Mouse (Mus musculus): ENCODE data around the gene Map3k5. TPM values are rescaled to one million over a fixed set of nuclear protein-coding genes. Genes with fewer than 3 reads are reported as not detected.
A peak's percentile ranks its signal among the peaks of the same experiment; 100 is the strongest.

The Map3k5 gene
- polyA plus RNA-seq (2012; rRNA removed) = 1.6 and 2.2 TPM in 2 replicates

DNA sequence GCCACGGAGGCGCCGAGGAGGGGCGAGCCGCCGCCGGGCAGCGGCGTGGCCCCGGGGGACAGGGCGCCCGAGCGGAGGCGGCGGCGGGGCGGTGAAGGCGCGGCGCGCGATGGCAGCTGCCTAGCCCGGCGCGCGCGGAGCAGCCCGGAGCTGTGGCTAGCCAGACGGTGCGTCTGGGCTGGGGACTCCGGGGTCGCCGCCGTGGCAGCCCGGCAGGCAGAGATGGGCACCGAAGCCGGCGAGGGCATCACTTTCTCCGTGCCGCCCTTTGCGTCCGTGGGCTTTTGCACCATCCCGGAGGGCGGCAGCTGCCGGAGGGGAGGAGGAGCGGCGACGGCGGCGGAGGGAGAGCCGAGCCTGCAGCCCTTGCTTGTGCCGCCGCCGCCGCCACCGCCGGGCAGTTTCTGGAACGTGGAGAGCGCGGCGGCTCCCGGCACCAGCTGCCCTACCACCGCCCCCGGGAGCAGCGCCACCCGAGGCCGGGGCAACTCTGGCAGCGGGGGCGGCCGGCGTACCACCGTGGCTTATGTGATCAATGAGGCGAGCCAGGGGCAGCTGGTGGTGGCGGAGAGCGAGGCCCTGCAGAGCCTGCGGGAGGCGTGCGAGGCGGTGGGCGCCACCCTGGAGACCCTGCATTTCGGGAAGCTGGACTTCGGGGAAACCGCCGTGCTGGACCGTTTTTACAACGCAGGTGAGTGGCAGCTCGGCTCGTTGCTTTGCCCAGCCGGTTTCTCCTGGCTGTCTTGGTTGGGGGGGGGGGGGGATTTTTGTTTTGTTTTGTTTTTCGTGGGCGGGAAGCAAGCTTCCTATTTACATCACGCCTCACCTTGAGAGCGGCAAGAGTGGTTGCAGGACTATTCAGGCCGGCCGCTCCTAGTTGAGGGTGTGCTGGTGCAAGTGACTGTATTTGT is at the start of gene Map3k5:
Gene Map3k5, plus strand, starts transcription at position 89 of the 911 bp plus-strand sequence.
- under 1% methylated on average over 95 of the region's 95 CpGs for WGBS
- Histone ChIP-seq H3K4me1 (ENCODE audit: control insufficient read depth, insufficient read depth, insufficient read length, low read length) (peaks cover 14% of the 10 kb centered on the region; the same call in 1 of the 2 replicates), H3K4me3 (ENCODE audit: low read depth, low read length) (peak within 1 kb of the TSS; percentile 98), H3K36me3 (ENCODE audit: control insufficient read depth, insufficient read depth, low read length) (no peaks in the 10 kb centered on the region), H3K27me3 (ENCODE audit: control insufficient read depth, insufficient read depth, low read length) (no peaks in the 10 kb centered on the region), H3K27ac (ENCODE audit: insufficient read depth, low read depth, low read length) (peak within 1 kb of the TSS; percentile 95)
- TF ChIP-seq POLR2A (IDR thresholded peaks at IDR 0.05; ENCODE audit: low read depth, low read length) (no peak), CTCF (IDR thresholded peaks at IDR 0.05; ENCODE audit: extremely low read depth, insufficient read length, insufficient replicate concordance, low read depth, low read length) (no peak)

DNA sequence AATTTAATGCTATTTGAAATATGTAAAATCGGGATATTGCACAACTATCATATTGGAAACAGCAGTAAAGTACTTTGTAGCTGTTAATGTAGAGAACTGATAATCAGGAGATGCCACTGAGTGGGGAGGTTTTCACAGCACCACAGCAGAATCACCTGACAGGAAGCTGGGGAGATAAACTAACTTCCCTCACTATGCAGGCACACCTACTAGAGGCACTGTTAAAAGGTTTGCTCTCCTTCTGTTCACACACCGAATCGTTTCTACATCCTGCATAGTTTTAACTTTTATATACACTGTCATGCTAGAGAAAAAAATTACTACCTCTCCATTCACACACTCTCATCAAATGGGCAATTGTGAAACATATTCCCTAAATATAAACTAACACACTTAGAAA is 48.0 kb upstream of the Map3k5 start:
- WGBS = 80% methylated on average over 3 of the region's 3 CpGs
- Histone ChIP-seq H3K36me3 (ENCODE audit: control insufficient read depth, insufficient read depth, low read length) (peaks cover 24% of the 10 kb centered on the region), H3K4me3 (ENCODE audit: low read depth, low read length) (no peak overlapping the region), H3K4me1 (ENCODE audit: control insufficient read depth, insufficient read depth, insufficient read length, low read length) (0 out of 2 replicates have a peak, but pooled peaks cover 2% of the 10 kb centered on the region), H3K27ac (ENCODE audit: insufficient read depth, low read depth, low read length) (no peak overlapping the region), H3K27me3 (ENCODE audit: control insufficient read depth, insufficient read depth, low read length) (no peaks in the 10 kb centered on the region)
- TF ChIP-seq CTCF (IDR thresholded peaks at IDR 0.05; ENCODE audit: extremely low read depth, insufficient read length, insufficient replicate concordance, low read depth, low read length) (no peak), POLR2A (IDR thresholded peaks at IDR 0.05; ENCODE audit: low read depth, low read length) (no peak)

DNA sequence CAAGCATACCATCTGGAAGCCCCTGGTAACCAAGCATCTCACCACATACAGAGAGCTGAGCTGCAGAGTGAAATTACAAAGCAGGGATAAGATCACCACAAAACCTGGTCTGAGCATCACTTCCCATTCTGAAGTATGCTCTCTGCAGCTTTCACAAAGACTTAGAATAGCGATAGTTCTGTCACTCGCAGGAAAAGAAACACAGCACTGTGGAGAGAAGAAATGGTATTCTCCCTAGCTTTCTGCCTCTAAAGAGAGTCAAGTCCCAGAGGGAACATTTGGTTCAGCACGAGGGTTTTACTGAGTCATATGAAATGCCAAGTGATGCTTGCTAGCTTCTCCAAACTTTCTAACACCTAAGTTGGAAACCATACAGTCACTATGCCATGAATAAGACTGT is 44.4 kb upstream of the Map3k5 start:
- H3K36me3 ChIP-seq (ENCODE audit: control insufficient read depth, insufficient read depth, low read length) = peaks cover 29% of the 10 kb centered on the region
- H3K4me3 ChIP-seq (ENCODE audit: low read depth, low read length) = no peak overlapping the region
- WGBS = 83% methylated on average over 3 of the region's 3 CpGs
- no peaks in the 10 kb centered on the region for H3K27me3 ChIP-seq (ENCODE audit: control insufficient read depth, insufficient read depth, low read length)
- TF ChIP-seq POLR2A (IDR thresholded peaks at IDR 0.05; ENCODE audit: low read depth, low read length) (no peak), CTCF (IDR thresholded peaks at IDR 0.05; ENCODE audit: extremely low read depth, insufficient read length, insufficient replicate concordance, low read depth, low read length) (no peak)
- H3K4me1 ChIP-seq (ENCODE audit: control insufficient read depth, insufficient read depth, insufficient read length, low read length) = 0 out of 2 replicates have a peak, but pooled peaks cover 2% of the 10 kb centered on the region
- no peak overlapping the region for H3K27ac ChIP-seq (ENCODE audit: insufficient read depth, low read depth, low read length)

DNA sequence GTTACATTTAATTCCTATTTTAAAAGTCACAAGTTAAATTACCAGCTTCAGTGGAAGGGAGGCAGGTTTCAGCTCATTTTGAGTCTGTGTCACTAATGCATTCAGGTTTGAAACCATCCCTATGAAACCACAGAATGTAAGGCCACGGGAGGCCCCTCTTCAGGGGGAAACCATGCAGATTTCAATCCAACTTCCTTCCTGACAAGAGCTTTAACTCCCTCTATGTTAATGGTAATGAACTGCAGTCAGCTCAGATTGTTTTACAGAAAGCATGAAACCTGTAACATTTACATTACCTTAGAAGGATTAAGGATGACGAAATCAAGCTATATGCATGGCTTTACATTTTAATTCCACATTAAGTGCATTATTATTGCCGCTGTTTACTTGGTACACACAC is 42.6 kb upstream of the Map3k5 start:
- WGBS = 75% methylated on average over 3 of the region's 3 CpGs
- no peak overlapping the region for H3K27ac ChIP-seq (ENCODE audit: insufficient read depth, low read depth, low read length)
- H3K27me3 ChIP-seq (ENCODE audit: control insufficient read depth, insufficient read depth, low read length) = no peaks in the 10 kb centered on the region
- no peak for TF ChIP-seq CTCF (IDR thresholded peaks at IDR 0.05; ENCODE audit: extremely low read depth, insufficient read length, insufficient replicate concordance, low read depth, low read length)
- no peak for TF ChIP-seq POLR2A (IDR thresholded peaks at IDR 0.05; ENCODE audit: low read depth, low read length)
- H3K4me3 ChIP-seq (ENCODE audit: low read depth, low read length) = no peak overlapping the region
- H3K4me1 ChIP-seq (ENCODE audit: control insufficient read depth, insufficient read depth, insufficient read length, low read length) = 0 out of 2 replicates have a peak, but pooled peaks cover 2% of the 10 kb centered on the region
- peaks cover 21% of the 10 kb centered on the region for H3K36me3 ChIP-seq (ENCODE audit: control insufficient read depth, insufficient read depth, low read length)

DNA sequence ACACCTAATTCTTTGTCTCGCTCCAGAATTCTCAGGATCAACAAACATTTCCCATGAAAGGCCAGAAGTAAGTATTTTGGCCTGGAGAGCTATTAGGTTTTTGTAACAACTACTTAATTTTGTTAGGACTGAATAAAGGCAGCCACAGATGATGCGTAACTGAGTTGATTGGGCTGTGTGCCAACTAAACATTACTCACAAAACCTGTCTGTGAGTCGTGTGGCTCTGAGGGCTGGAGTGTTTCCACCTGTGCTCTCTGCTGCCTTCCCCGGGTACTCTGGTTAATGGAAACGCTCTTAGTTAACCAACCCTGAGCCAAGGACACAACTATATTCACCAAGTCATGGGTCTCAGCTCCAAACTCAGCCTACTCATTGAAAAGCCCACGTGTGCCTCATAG is 41.1 kb upstream of the Map3k5 start:
- H3K27me3 ChIP-seq (ENCODE audit: control insufficient read depth, insufficient read depth, low read length) = no peaks in the 10 kb centered on the region
- 71% methylated on average over 6 of the region's 6 CpGs for WGBS
- H3K4me3 ChIP-seq (ENCODE audit: low read depth, low read length) = no peak overlapping the region
- TF ChIP-seq POLR2A (IDR thresholded peaks at IDR 0.05; ENCODE audit: low read depth, low read length) = no peak
- no peak for TF ChIP-seq CTCF (IDR thresholded peaks at IDR 0.05; ENCODE audit: extremely low read depth, insufficient read length, insufficient replicate concordance, low read depth, low read length)
- H3K27ac ChIP-seq (ENCODE audit: insufficient read depth, low read depth, low read length) = no peak overlapping the region
- peaks cover 15% of the 10 kb centered on the region for H3K36me3 ChIP-seq (ENCODE audit: control insufficient read depth, insufficient read depth, low read length)
- H3K4me1 ChIP-seq (ENCODE audit: control insufficient read depth, insufficient read depth, insufficient read length, low read length) = 0 out of 2 replicates have a peak, but pooled peaks cover 2% of the 10 kb centered on the region

DNA sequence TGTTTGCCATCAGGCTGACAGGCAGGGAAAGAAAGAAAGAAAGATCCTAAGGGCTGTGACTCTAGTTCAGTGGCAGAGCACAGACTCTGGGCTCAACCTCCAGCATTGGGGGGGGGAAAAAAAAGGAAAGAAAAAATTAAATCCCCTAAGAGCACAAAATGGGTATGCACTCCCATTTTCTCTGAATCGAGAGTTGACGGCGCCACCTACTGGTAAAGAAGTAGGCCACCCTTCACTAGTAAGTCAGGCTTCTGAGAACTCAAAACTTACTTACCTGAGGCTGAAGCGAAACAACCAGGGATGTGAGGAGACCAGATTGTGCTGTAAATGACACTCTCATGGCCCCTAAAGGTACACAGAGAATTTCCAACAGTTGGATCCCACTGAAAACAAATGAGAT is 40.3 kb upstream of the Map3k5 start:
- H3K36me3 ChIP-seq (ENCODE audit: control insufficient read depth, insufficient read depth, low read length) = peaks cover 14% of the 10 kb centered on the region
- TF ChIP-seq CTCF (IDR thresholded peaks at IDR 0.05; ENCODE audit: extremely low read depth, insufficient read length, insufficient replicate concordance, low read depth, low read length) = peak; percentile 45; the same call in 1 of the 2 replicates
- TF ChIP-seq POLR2A (IDR thresholded peaks at IDR 0.05; ENCODE audit: low read depth, low read length) = no peak
- 19% methylated on average over 4 of the region's 4 CpGs for WGBS

DNA sequence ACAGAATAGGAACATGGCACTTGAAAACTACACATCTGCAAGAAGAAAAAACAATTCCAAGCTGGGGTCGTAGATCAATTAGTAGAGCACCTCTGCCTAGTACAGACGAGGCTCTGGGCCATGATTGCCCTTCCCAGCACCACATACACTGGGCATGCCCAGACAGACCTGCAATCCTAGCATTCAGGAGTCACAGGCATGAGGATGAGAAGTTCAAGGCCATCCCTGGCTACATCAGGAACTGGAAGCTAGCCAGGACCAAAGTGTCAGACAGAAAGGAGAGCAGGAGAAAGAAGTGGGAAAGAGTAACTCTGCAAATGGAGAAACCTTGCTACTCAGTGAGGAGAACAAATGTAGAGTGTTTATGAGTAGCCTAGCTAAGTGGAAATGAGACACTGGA is 34.1 kb upstream of the Map3k5 start:
- H3K4me3 ChIP-seq (ENCODE audit: low read depth, low read length) = no peak overlapping the region
- no peaks in the 10 kb centered on the region for H3K4me1 ChIP-seq (ENCODE audit: control insufficient read depth, insufficient read depth, insufficient read length, low read length)
- WGBS = 67% methylated on average over 2 of the region's 2 CpGs
- TF ChIP-seq POLR2A (IDR thresholded peaks at IDR 0.05; ENCODE audit: low read depth, low read length) (no peak), CTCF (IDR thresholded peaks at IDR 0.05; ENCODE audit: extremely low read depth, insufficient read length, insufficient replicate concordance, low read depth, low read length) (no peak)
- no peak overlapping the region for H3K27ac ChIP-seq (ENCODE audit: insufficient read depth, low read depth, low read length)
- no peaks in the 10 kb centered on the region for H3K27me3 ChIP-seq (ENCODE audit: control insufficient read depth, insufficient read depth, low read length)
- H3K36me3 ChIP-seq (ENCODE audit: control insufficient read depth, insufficient read depth, low read length) = peaks cover 12% of the 10 kb centered on the region

More for the DNA sequence above, 40.3 kb upstream of the Map3k5 start:
- Histone ChIP-seq H3K27me3 (ENCODE audit: control insufficient read depth, insufficient read depth, low read length) (no peaks in the 10 kb centered on the region), H3K27ac (ENCODE audit: insufficient read depth, low read depth, low read length) (no peak overlapping the region), H3K4me1 (ENCODE audit: control insufficient read depth, insufficient read depth, insufficient read length, low read length) (0 out of 2 replicates have a peak, but pooled peaks cover 2% of the 10 kb centered on the region), H3K4me3 (ENCODE audit: low read depth, low read length) (no peak overlapping the region)
